Mouse (Mus musculus): ENCODE results near the gene Foxs1. TPM values are rescaled to one million over a fixed set of nuclear protein-coding genes. Genes with fewer than 3 reads are reported as not detected.

Gene Foxs1
- total RNA-seq, 2 experiments from 2014 or later: 2.3 to 3.5 TPM

DNA sequence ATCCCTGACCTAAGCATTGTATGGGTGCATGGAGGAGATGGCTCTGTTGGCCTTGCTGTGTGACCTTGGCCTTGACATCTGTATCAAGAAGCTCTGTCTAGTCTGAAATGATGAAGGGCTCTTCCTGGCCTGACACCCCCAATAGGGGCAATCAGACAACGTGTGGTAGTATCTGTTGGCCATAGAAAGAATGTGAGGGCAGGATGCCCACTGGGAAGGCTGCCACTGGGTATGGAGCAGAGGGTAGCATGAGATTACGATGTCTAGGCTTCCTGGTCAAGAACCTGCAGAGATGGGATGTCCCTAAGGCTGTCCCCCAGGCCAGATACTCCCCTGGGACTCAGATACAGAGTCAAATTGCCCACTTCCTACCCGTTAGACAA lies 4.0 kb downstream of the Foxs1 start:
- DNase-seq (ENCODE audit: low spot score in 2 of 2): no peak

DNA sequence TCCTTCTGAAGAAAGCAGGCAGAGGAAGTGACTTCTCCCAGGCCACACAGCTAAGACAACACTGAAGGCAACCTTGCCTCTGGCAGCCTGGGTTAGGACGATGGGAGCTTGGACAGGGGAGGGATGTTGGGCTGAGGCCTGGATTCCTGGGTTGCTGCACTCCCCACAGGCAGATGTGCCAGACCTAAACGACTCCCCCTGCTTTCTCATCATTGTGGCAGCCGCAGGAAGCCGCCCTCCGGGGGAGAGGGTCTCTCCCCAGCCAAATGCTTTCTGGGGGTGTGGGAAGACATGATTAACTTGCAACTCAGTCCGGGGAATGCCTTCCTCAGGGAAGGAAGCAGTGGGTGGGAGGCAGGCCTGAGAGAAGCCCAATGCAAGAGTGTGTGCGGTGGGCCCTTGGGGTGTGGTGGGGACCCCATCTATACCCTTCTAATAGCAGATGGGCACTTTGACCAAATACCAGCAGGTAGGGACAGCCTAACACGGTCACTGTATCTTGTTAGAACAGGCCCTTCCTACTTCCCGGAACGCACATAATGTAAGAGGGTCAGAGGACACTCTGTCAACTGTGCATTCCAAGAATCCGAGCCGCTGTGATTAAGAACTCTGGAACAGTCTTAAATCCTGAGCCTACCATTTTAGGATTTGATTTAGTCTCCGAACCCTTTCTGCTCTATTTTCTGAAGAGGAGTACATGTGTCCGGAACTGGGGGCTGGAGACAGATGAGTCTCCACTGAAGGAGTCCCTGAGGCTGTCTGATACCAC lies 4.6 kb downstream of the Foxs1 start:
- no peak for DNase-seq (ENCODE audit: low spot score in 2 of 2)

DNA sequence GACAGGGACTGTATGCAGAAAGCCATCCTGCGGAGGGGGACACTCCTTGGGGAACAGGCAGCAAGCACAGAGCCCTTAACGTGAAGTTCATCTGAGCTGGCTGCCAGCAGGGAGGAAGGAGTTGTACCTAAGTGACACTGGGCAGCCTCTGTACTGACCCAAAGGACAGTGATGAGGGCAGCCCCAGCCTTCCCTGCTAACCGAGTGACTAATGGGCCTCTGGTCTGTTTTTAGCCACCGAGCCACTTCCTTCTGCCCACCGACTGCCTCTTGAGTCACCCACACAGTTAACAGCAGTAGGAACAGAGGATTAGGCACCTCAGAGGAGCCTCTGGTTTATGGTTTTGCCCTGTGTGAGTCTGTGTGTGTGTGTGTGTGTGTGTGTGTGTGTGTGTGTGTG lies 5.6 kb downstream of the Foxs1 start:
- DNase-seq (ENCODE audit: low spot score in 2 of 2): no peak

DNA sequence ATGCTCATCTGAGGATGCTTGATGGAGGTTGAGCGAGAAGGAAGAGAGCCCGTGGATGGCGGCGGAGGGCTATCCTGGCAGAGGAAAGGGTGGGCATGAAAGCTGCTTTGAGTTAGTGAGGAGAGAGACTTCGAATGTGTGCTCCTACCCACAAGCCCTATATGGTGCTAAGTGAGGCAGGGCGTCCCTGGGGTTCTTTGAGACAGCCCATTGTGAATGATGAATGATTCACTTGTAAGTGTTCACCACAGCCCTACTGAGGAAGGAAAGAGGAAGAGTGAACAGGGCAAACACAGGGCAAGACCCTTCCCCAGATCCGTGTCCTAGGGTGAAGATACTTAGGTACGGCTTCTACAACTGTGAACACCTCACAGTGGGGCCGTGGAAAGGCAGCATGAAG lies 6.1 kb downstream of the Foxs1 start:
- no peak for DNase-seq (ENCODE audit: low spot score in 2 of 2)

DNA sequence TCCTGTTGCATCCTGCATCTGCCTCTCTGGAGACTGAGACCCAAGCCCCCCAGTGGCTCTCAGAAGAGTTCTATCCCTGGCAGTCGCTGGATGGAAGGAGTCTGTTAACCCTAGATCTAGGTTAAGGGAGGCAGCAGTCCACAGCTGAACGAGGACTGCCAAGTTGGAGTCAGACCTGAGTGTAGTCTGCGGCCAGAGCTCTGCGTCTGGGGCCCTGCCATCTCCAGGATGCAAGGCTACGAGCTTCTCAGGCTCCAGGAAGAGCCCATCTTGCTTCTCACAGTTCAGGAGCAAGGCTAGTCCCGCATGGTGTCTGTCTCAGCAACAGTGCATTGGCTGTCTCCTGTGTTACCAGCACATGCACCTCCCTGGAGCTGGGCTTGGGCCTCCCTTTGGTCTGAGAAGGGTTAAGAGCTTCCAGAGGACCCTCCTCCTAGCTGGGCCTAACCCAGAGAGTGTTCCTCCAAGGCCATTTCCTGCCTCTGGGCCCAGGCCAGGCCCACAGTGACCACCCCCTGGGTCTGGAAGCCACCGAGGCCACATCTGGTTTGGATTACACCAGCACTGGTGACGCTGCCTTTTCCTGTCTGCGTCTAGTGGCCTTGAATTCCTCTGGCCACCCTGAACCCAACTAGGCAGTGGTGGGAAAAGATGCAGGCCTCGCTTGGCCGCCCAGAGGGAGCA lies 7.7 kb downstream of the Foxs1 start:
- peak; percentile 53 to 64 for DNase-seq (ENCODE audit: low spot score in 2 of 2)

DNA sequence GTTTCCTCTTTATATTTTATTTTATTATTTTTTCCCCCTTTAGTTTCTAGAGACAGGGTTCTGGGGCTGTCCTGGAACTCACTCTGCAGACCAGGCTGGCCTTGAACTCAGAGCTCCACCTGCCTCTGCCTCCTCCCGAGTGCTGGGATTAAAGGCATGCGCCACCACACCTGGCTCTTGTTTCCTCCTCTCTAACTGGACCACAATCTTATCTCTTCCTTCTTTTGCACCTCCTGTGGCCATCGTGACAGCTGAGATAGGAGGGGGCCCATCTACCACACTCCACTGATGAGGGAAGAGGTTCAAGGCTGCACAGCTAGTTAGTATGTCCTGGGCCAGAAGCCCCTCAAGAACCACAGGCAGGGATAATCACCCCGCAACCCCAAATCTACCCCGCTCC lies 8.5 kb downstream of the Foxs1 start:
- no peak for DNase-seq (ENCODE audit: low spot score in 2 of 2)

DNA sequence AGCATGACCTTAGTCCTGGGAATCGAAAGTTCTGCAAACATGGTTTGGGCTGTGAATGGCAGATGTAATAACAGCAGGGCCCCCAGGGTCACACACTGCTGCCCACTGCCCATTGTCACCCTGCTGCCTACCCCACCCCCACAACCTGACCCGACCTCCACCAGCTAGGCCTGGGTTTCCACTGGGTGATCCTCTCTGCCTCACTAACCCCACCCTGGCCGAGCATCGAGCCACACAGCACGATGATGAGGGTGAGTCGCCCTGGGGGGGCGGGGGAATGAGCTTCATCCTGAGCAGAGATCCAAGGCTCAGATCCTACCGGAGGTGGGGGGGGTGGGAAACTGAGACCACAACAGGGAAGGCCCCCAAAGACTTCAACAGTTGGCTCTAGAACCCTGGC lies 8.9 kb downstream of the Foxs1 start:
- DNase-seq (ENCODE audit: low spot score in 2 of 2): no peak

DNA sequence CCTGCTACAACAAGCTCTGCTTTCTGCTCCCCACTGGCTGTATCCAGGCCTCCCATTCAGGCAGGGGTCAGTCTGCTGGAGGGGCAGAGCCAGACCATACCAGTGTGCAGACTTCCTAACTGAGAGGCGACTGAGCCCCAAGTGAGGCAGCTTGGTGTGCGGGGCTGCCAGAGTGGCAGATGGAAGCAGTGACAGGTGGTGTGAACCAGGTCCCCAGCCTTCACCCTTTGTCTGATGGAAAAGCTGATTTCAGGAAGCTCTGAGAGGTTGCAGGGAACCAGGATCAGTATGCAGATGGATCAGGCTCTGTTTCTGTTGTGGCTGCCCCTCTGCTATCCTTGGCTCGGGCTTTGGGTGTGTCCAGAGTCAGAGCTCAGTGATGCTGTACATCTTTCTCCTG lies 9.4 kb downstream of the Foxs1 start:
- no peak for DNase-seq (ENCODE audit: low spot score in 2 of 2)

DNA sequence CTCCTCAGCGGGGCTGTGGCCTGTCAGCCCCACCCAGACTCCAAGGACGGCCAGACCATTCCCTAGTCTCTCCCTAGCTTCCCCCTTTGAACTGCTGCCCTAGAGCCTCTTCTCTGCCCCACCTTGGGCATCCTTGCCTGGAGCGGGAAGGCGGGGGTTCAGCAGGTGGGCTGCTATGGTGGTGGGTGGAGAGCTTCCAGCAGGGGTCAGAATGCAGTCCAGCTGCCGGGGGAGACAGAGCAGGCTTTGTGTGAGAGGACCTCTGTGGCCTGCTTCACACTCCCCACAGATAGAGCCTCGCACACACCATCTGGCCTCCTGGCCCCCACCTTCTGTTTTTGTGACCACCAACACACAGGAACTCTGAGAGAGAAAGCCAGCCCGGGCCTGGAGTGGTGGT lies 10.6 kb downstream of the Foxs1 start:
- no peak for DNase-seq (ENCODE audit: low spot score in 2 of 2)

DNA sequence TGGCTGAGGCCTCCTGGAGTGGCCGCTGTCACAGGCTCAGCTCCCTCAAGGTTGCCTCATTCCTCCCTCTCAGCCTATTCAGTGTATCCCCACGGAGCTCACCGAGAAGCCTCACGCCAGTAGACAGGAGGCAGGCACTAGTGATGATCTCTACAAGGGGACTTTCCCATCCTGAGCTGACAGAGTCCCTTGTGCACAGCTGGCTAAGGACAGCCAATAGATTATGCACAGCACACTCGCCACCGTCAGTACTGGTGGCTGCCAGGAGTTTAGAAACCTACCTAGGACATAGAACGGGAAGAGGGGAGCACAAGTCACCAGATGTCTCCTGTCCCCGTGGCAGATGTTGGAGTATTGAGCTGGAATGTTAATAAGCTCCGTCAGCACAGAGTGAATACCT lies 15.3 kb downstream of the Foxs1 start:
- no peak for DNase-seq (ENCODE audit: low spot score in 2 of 2)

DNA sequence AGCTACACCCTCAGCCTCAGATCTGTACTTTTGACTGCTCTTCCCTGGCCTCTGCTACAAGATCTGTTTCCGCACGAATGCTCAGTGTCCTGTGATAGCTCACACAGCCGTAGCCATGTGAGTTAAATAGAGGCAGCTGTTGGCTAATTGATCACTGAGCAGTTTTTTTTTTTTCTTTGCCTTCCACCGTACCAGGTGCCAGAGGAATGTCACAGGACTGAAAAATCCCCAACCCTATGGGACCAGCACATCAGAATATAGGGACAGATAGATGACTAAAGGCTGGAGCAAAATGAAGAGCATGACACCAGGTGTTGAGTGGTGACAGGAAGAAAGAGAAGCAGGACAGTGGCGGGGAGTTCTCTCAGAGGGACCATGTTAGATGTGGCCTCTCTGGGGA lies 16.9 kb downstream of the Foxs1 start:
- DNase-seq (ENCODE audit: low spot score in 2 of 2): no peak

DNA sequence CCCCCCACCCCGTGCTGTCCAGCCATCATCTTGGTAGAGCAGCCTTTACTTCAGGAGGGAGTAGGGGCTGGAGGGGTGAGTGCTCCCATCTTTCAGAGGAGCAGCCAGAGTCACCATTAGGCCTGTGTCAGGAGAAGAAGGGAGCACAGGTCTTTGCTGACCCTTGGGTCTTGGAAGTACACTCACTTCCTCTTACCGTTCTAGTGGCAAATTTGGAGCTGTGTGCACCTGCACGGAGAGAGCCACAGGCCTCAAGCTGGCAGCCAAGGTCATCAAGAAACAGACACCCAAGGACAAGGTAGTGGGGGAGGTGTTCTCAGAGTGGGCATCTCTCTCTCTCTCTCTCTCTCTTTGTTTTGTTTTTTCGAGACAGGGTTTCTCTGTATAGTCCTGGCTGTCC lies 17.6 kb downstream of the Foxs1 start:
- DNase-seq (ENCODE audit: low spot score in 2 of 2): no peak

DNA sequence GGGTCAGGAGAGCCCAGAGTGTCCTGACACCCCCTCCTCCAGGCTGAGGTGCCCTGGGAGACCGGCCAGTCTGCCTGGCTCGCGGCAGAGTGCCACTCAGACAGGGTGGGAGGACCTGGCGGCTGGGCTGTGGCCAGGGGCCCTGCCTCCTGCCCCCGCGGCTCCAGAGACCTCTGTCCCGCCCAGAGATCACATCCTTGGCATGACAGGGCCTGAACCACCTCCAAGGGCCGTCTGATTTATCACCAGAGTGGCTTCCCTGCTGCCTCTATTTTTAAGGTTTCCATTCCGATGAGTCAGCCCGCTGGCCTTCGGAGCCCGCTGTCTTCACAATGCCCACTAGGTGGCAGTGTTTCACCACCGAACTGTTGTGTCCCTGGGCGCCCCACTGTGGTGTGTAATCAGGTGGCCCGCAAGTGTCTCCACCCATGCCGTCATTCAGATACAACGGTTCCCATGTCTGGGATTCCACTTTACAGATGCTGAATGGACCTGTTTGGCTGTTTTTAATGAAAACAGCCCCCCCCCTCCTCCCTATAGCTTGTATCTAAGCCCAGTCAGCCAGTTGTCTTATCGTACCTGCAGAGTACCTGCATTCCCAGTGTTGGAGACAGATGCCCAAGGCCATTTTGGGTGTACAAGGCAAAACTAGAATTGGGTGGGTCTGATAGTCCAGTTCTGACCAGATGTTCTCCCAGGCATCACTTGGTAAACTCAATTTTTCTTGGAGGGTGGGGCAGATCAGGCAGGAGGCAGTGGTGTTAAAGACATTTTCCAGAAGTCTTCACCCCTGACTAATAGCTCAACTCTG lies 18.5 kb downstream of the Foxs1 start:
- peak; percentile 86 to 91 for DNase-seq (ENCODE audit: low spot score in 2 of 2)

DNA sequence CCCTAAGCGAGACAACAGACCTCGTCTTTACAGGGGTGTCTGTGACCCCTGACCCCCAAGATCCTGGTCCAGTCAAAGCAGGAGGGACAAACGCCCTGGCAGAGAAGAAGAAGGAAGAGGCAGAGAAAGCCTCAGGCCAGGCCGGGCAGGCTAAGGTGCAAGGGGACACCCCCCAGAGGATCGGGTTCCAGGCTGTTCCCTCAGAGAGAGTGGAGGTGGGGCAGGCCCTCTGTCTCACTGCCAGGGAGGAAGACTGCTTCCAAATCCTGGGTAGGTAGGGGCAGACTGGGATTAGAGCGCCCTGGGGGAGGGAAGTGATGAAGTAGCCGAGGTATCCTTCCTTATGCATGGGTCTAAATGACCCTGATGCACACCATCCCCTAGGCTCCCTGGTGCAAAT lies 19.5 kb downstream of the Foxs1 start:
- DNase-seq (ENCODE audit: low spot score in 2 of 2): no peak

DNA sequence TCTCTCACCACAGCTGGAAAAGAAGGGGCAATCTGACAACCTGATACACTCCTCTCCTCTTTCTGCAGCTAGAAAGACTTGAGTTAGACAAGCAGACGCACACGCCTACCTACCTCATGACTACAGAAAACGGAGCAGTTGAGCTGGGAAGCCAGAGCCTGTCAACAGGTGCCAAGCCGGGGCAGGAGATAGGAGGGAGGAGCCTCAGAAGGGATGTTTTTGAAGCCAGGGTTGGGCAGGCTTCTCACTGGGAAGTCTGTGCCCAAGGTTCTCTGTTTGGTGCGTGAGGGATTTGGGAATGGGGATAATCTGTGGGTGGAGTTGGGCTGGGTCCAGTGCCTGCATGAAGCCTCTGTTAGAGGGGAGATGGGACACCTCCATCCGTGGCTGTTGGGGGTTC lies 21.6 kb downstream of the Foxs1 start:
- no peak for DNase-seq (ENCODE audit: low spot score in 2 of 2)

DNA sequence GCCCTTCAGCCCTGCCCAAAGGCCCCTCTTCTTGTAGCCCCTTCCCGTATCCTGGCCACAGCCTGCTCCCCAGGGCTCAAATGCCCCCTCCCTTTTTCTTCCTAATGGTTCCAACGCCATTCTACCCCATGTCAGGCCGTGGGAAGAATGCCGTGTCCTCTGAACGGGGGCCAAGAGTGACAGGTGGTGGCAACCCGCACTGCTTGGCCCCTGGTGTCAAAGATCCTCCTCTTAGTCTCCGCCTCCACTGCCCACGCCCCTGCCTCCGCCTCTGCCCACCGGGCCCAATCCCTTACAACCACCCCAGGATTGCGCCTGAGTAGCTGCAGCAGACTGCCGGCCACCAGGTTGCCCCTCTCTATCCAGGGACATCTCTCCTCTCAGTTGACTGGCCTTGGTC lies 22.0 kb downstream of the Foxs1 start, which contains the start of gene Mylk2:
TSS of gene Mylk2 (plus strand) at position 322 of the 400 bp plus-strand sequence.
- no peak for DNase-seq (ENCODE audit: low spot score in 2 of 2)

DNA sequence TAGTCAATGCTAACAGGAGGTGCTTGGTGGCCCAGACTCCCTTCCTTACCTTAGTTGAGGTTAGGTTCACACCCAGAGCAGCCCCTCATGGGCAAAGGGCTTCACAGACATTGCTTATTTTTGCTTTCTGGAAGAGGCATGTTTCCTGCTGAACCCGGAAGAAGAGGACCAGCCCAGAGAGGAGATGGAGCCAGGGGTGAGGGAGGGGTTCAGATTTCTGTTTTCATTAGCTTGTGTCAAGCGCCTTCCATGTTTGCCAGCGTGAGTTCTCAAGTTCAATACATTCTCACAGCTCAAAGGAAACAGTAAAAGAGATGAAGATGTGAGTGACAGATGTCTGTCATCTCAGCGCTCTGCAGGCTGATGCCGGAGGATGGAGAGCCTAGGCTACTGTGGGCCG lies 23.2 kb downstream of the Foxs1 start:
- DNase-seq (ENCODE audit: low spot score in 2 of 2): no peak

DNA sequence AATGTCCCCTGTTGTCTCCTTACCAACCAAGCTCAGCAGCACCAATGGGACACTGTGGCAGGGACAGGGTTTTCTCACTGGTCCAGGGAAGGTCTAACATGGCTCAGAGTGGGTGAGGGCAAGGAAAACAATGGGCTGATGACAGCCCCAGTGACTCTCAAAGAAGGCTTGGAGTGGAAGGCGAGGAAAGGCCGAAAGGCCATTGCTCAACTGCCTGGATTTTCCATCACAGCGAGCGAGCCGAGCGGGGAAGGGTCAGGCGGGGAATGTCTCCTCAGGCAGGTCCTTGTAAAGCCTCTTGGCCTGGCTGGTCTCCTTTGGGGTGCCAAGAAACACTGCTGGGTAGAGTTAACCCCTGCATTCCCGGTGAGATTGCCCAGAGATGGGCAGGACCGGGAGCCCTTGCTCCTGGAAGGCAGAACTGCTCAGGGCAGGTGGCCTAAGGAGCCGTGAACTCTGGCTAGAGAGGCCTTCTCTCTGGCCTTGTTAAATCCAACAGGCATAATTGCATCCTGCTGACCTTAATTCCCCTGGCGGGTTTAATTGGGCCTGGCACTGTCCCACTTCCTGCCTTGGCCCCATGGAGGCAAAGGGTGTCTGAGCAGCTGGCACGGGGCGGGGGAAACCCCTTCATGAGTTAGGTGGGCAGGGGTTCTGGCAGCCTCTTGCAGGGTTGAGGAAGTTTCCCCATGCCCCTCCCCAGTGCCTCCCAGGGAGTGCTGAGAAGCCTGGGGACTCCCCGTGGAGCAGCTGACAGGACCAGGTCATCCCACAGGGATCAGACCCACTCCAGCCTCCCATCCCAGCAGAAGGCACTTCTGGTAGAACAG lies 25.7 kb downstream of the Foxs1 start:
- no peak for DNase-seq (ENCODE audit: low spot score in 2 of 2)

DNA sequence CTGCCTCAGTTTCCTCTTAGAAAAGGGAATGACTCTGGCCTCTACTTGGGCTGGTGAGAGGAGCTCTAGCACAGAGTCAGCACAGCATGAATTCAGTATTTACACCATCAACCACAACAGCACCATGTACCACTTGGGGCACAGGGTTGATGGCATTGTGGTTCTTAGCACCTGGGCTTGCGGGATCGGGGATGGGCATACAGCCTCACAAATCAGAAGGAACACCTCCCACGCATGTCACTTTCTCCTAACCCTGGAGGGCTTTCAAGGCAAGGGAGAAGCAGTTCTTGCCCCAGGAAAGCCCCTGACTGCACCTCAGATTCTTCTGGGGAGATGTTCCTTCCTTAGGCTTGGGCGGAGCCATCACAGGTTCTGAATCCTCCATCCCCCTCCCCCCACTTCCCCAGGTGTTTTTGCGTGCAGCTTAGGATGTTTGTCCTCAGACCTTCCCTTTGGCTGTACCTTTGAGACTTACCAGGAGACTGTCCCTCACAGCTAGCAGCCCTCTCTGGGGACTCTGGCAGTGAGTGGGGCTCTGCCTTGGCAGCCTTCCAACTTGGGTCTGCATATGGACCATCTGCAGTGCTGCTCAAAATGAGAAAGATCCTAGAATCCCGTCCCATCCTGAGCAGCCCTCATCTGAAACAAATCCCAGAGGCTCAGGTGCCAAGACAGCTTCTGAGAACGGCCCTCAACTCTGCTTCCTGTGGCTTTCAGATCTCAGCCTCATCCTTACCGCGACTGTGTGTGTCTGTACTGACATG lies 26.6 kb downstream of the Foxs1 start:
- DNase-seq (ENCODE audit: low spot score in 2 of 2): no peak

Data from adrenal gland, adult 18-20 months (tissue).